Mouse (Mus musculus) neural tube, embryonic 13.5 days (tissue): ENCODE results near the gene Myadml2. TPM values are rescaled to one million over a fixed set of nuclear protein-coding genes. Genes with fewer than 3 reads are reported as not detected.
A peak's percentile ranks its signal among the peaks of the same experiment; 100 is the strongest.

ENCODE experiments used
- ATAC-seq: fragments of 200-750 bp; cut with Nextera tagmentation; 2 replicates; pipeline ENCODE4 v1.8.0; 2017; ENCODE audit warnings: low read depth, mild to moderate bottlenecking, moderate TSS enrichment, moderate library complexity
- H3K27ac ChIP-seq: fragments of 300-500 bp; sonication (generic); replicated peaks from 2 replicates; pipeline ENCODE4 v1.5.1; 2015; ENCODE audit warnings: moderate library complexity, mild to moderate bottlenecking, inconsistent platforms
- H3K27me3 ChIP-seq: fragments of 300-500 bp; sonication (generic); 2 replicates; pipeline ENCODE4 v1.6.1; 2015; ENCODE audit warnings: mild to moderate bottlenecking, inconsistent platforms
- H3K36me3 ChIP-seq: fragments of 300-500 bp; sonication (generic); 2 replicates; pipeline ENCODE4 v1.6.1; 2015; ENCODE audit warnings: mild to moderate bottlenecking, inconsistent platforms
- H3K4me1 ChIP-seq: fragments of 300-500 bp; sonication (generic); replicated peaks from 2 replicates; pipeline ENCODE4 v1.6.1; 2015; ENCODE audit warnings: inconsistent platforms
- H3K4me2 ChIP-seq: fragments of 300-500 bp; sonication (generic); 2 replicates; pipeline ENCODE4 v1.6.1; 2015; ENCODE audit warnings: inconsistent platforms, mild to moderate bottlenecking, moderate library complexity
- H3K4me3 ChIP-seq: fragments of 300-500 bp; sonication (generic); 2 replicates; pipeline ENCODE4 v1.5.1; 2015; ENCODE audit warnings: mild to moderate bottlenecking, inconsistent platforms
- H3K9ac ChIP-seq: fragments of 300-500 bp; sonication (generic); 2 replicates; pipeline ENCODE4 v1.6.1; 2015; ENCODE audit warnings: moderate library complexity, mild to moderate bottlenecking, inconsistent platforms
- H3K9me3 ChIP-seq: fragments of 300-500 bp; sonication (generic); 2 replicates; pipeline ENCODE4 v1.6.1; 2016; ENCODE audit warnings: inconsistent platforms
- WGBS: fragments of 180-500 bp; shearing (Covaris S2); methylation state at CpG from one replicate; pipeline ENCODE4 v1.1.7; 2015; 5-methylcytosine and 5-hydroxymethylcytosine counted together
- polyA plus RNA-seq: library from polyadenylated mRNA; unstranded; fragments of >200 nt; fragmentation: Nextera tagmentation; extraction: Ambion mirVana; gene quantifications from 2 replicates; pipeline ENCODE4 v1.2.1, GENCODE M21; 2015

Myadml2 gene
- 0.66 and 1.7 TPM in 2 replicates for polyA plus RNA-seq

- no peaks in the 10 kb centered on the region for H3K27me3 ChIP-seq
- H3K4me3 ChIP-seq = peak within 1 kb of the TSS; percentile 22
- 5% methylated on average over 13 of the region's 13 CpGs for WGBS
- H3K9ac ChIP-seq = peak within 1 kb of the TSS; percentile 65
- ATAC-seq = no peak
- H3K4me1 ChIP-seq = peaks cover 17% of the 10 kb centered on the region
- peak within 1 kb of the TSS; percentile 53 for H3K4me2 ChIP-seq
- no peak within 1 kb of the TSS for H3K27ac ChIP-seq
- H3K36me3 ChIP-seq = no peaks in the 10 kb centered on the region
- no peaks in the 10 kb centered on the region for H3K9me3 ChIP-seq
These were observed at the start of gene Myadml2 for GRCm38 (mm10) chr11:120648001-120648476. Gene Myadml2, minus strand, starts transcription at chr11:120648158.

- no peak for ATAC-seq
- Histone ChIP-seq H3K4me2 (no peak overlapping the region), H3K27ac (no peak overlapping the region), H3K36me3 (peaks cover 58% of the 10 kb centered on the region), H3K4me1 (peaks cover 20% of the 10 kb centered on the region), H3K9ac (no peak overlapping the region), H3K4me3 (no peak overlapping the region), H3K9me3 (no peaks in the 10 kb centered on the region), H3K27me3 (no peaks in the 10 kb centered on the region)
- 63% methylated on average over 10 of the region's 10 CpGs for WGBS
These were observed 49.8 kb upstream of the Myadml2 start for GRCm38 (mm10) chr11:120697741-120698140.

- 90% methylated on average over 6 of the region's 6 CpGs for WGBS
- no peak for ATAC-seq
- peaks cover 60% of the 10 kb centered on the region for H3K36me3 ChIP-seq
These were observed 48.6 kb upstream of the Myadml2 start for GRCm38 (mm10) chr11:120696568-120696967.

DNA sequence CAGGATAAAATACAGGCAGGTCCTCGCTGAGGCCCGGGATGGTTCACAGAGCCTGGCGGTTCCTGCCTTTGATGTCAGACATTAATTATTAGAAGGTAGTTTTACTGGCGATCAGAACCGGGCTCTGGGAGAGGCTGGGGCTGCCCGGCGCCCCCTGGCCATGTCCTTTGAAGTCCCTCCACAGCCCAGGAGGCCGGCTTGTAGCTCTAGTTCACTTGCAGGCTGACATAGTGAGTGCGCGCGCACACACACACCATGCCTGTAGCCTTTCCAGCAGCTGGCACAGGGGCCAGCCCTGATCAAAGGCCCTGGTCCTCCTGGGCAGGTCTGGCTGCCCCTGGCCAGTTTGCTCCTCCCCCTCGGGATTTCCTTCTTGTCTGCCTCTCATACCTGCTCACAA lies 47.7 kb upstream of the Myadml2 start:
- WGBS = 12% methylated on average over 12 of the region's 12 CpGs
- Histone ChIP-seq H3K27me3 (no peaks in the 10 kb centered on the region), H3K9ac (peak overlapping the region; percentile 36; the same call in 1 of the 2 replicates), H3K36me3 (peaks cover 57% of the 10 kb centered on the region), H3K9me3 (no peaks in the 10 kb centered on the region), H3K4me1 (peaks cover 23% of the 10 kb centered on the region), H3K27ac (peak overlapping the region; percentile 73), H3K4me3 (no peak overlapping the region), H3K4me2 (no peak overlapping the region)
- peak; percentile 42 for ATAC-seq

More at GRCm38 (mm10) chr11:120696568-120696967, 48.6 kb upstream of the Myadml2 start:
- Histone ChIP-seq H3K27ac (no peak overlapping the region), H3K27me3 (no peaks in the 10 kb centered on the region), H3K9ac (no peak overlapping the region), H3K4me1 (peaks cover 23% of the 10 kb centered on the region), H3K9me3 (no peaks in the 10 kb centered on the region), H3K4me2 (no peak overlapping the region), H3K4me3 (no peak overlapping the region)

- Histone ChIP-seq H3K4me3 (no peak overlapping the region), H3K4me2 (no peak overlapping the region), H3K4me1 (peaks cover 23% of the 10 kb centered on the region), H3K9me3 (no peaks in the 10 kb centered on the region), H3K36me3 (peaks cover 57% of the 10 kb centered on the region), H3K9ac (peak overlapping the region; percentile 36; the same call in 1 of the 2 replicates), H3K27me3 (no peaks in the 10 kb centered on the region), H3K27ac (peak overlapping the region; percentile 73; the same call in 1 of the 2 replicates)
- 7% methylated on average over 4 of the region's 4 CpGs for WGBS
- ATAC-seq = peak; percentile 88
These were observed 47.2 kb upstream of the Myadml2 start for GRCm38 (mm10) chr11:120695184-120695583.

DNA sequence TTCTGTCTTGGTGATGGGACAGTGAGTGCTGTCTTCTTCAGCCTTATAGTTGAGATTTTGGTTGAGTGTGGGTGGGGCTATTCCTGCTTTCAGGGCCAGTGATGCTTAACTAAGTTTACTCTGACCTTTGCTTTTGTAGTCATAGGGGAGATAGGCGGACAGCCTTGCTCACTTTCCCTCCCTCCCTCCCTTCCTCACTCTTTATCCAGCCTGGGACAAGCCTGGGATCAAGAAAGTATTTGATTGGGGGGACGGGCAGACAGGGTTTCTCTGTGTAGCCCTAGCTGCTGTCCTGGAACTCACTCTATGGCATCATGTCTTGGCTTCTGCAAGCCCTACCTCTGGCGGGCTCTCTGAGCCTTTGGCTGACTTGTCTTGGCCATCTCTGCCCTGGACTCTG lies 45.5 kb upstream of the Myadml2 start:
- Histone ChIP-seq H3K9me3 (no peaks in the 10 kb centered on the region), H3K9ac (no peak overlapping the region), H3K27ac (no peak overlapping the region), H3K4me3 (no peak overlapping the region), H3K27me3 (no peaks in the 10 kb centered on the region), H3K4me1 (peaks cover 23% of the 10 kb centered on the region), H3K36me3 (peaks cover 66% of the 10 kb centered on the region), H3K4me2 (no peak overlapping the region)
- no peak for ATAC-seq
- 48% methylated on average over 3 of the region's 3 CpGs for WGBS

GRCm38 (mm10) chr11:120692471-120693011 lies 44.6 kb upstream of the Myadml2 start:
- WGBS = 98% methylated on average over 4 of the region's 4 CpGs
- H3K4me1 ChIP-seq = peaks cover 23% of the 10 kb centered on the region
- ATAC-seq = no peak
- H3K9ac ChIP-seq = no peak overlapping the region
- no peaks in the 10 kb centered on the region for H3K27me3 ChIP-seq
- no peak overlapping the region for H3K4me2 ChIP-seq
- no peak overlapping the region for H3K27ac ChIP-seq
- H3K4me3 ChIP-seq = no peak overlapping the region
- H3K36me3 ChIP-seq = peaks cover 75% of the 10 kb centered on the region
- H3K9me3 ChIP-seq = no peaks in the 10 kb centered on the region

DNA sequence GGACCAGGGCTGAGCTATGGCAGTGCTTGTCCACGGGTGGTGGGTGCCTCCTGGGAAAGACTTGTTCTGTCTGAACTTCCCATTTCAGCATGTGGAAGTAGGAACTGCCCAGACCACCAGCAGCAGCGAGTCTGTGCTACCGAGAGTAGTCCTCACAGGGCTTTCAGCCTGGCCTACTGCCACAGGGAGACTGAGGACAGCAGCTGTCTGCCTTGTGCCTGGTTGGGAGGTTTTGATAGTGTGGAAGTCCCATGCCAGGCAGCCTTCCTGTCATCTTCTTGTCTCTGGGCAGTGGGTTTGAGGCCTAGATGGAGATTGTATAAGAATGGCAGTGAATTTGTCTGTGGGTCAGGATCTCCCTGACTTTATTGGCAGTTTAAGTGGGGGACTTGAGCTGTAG lies 41.4 kb upstream of the Myadml2 start:
- WGBS = 82% methylated on average over 3 of the region's 3 CpGs
- no peaks in the 10 kb centered on the region for H3K9me3 ChIP-seq
- H3K27me3 ChIP-seq = no peaks in the 10 kb centered on the region
- no peak overlapping the region for H3K27ac ChIP-seq
- no peak overlapping the region for H3K4me2 ChIP-seq
- ATAC-seq = no peak
- no peak overlapping the region for H3K4me3 ChIP-seq
- peaks cover 83% of the 10 kb centered on the region for H3K36me3 ChIP-seq
- H3K4me1 ChIP-seq = peaks cover 4% of the 10 kb centered on the region; the same call in 1 of the 2 replicates
- no peak overlapping the region for H3K9ac ChIP-seq

- Histone ChIP-seq H3K9ac (no peak overlapping the region), H3K4me1 (no peaks in the 10 kb centered on the region; the same call in 1 of the 2 replicates), H3K4me2 (no peak overlapping the region), H3K36me3 (peaks cover 76% of the 10 kb centered on the region), H3K4me3 (no peak overlapping the region), H3K9me3 (no peaks in the 10 kb centered on the region), H3K27me3 (no peaks in the 10 kb centered on the region), H3K27ac (peak overlapping the region; percentile 52; the same call in 1 of the 2 replicates)
- ATAC-seq = no peak
- 72% methylated on average over 20 of the region's 20 CpGs for WGBS
These were observed 38.8 kb upstream of the Myadml2 start for GRCm38 (mm10) chr11:120686650-120687272.

GRCm38 (mm10) chr11:120684660-120685059 lies 36.7 kb upstream of the Myadml2 start:
- 93% methylated on average over 2 of the region's 2 CpGs for WGBS
- Histone ChIP-seq H3K27ac (no peak overlapping the region), H3K4me1 (no peaks in the 10 kb centered on the region; the same call in 1 of the 2 replicates), H3K4me3 (no peak overlapping the region), H3K9me3 (no peaks in the 10 kb centered on the region), H3K36me3 (peaks cover 79% of the 10 kb centered on the region), H3K27me3 (no peaks in the 10 kb centered on the region), H3K9ac (no peak overlapping the region), H3K4me2 (no peak overlapping the region)
- ATAC-seq = no peak

DNA sequence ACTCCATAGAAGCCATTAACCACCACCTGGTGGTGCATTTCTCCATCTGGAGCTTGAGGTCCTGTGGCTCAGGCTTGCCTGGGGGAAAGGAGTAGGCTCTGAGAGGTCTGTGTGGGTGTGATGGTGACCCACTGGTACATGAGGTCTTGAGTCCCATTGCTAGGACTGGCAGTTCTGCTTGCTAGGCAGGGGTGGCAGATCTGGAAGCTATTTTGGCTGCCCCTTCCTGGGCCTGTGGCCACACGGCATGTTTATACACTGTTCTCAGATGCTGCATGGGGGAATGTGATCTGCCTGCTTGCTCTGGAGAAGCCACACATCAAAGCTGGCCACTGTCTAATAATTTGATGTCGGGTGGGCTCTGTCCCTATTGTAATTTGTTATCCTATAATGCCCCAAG lies 36.1 kb upstream of the Myadml2 start:
- no peak for ATAC-seq
- Histone ChIP-seq H3K4me2 (no peak overlapping the region), H3K9me3 (no peaks in the 10 kb centered on the region), H3K27ac (no peak overlapping the region), H3K4me3 (no peak overlapping the region), H3K9ac (no peak overlapping the region), H3K36me3 (peaks cover 79% of the 10 kb centered on the region), H3K4me1 (no peaks in the 10 kb centered on the region; the same call in 1 of the 2 replicates), H3K27me3 (no peaks in the 10 kb centered on the region)
- 90% methylated on average over 2 of the region's 2 CpGs for WGBS

DNA sequence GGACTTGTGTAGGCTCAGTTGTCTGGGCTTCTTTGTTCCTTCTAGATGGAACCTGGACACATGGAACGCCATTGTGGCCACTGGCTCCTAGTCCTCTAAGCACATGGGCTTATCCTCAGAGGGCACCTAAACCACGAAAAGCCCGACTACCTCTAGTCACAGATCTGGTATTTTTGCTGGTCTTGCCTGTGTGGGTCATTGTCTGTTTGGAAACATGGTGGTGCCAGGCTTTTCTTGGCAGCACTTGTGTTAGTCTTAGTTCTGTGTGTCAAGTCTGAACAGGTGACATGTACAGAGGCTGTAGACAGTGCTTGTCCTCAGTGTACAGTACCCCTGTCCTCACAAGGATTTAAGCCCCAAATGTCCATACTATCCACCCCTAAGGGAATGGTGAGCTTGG lies 35.6 kb upstream of the Myadml2 start:
- Histone ChIP-seq H3K4me2 (no peak overlapping the region), H3K9ac (no peak overlapping the region), H3K36me3 (peaks cover 79% of the 10 kb centered on the region), H3K4me1 (no peaks in the 10 kb centered on the region; the same call in 1 of the 2 replicates), H3K9me3 (no peaks in the 10 kb centered on the region), H3K27me3 (no peaks in the 10 kb centered on the region), H3K4me3 (no peak overlapping the region), H3K27ac (no peak overlapping the region)
- no peak for ATAC-seq
- 92% methylated on average over 3 of the region's 3 CpGs for WGBS
